Mouse (Mus musculus) embryonic facial prominence, embryonic 11.5 days (tissue): ENCODE results near the gene Lrriq4. TPM values are rescaled to one million over a fixed set of nuclear protein-coding genes. Genes with fewer than 3 reads are reported as not detected.

Experiments used
- ATAC-seq: fragments of 200-750 bp; cut with Nextera tagmentation; replicated peaks from 2 replicates; pipeline ENCODE4 v1.8.0; 2017; ENCODE audit warnings: low read depth; ENCODE audit not compliant: insufficient number of reproducible peaks, low FRiP score, low TSS enrichment
- DNase-seq: peaks from one replicate; pipeline ENCODE4 v3.0.0-alpha.2; 2015; ENCODE audit warnings: low spot score
- H3K27ac ChIP-seq: fragments of 300-500 bp; sonication (generic); replicated peaks from 2 replicates; pipeline ENCODE4 v1.5.1; 2014; ENCODE audit warnings: mild to moderate bottlenecking, low read depth, low read length, control low read depth
- H3K27me3 ChIP-seq: fragments of 300-500 bp; sonication (generic); 2 replicates; pipeline ENCODE4 v1.6.1; 2014; ENCODE audit warnings: mild to moderate bottlenecking, low read length, moderate library complexity, mixed read lengths; ENCODE audit not compliant: control insufficient read depth, insufficient read depth
- H3K36me3 ChIP-seq: fragments of 300-500 bp; sonication (generic); replicated peaks from 2 replicates; pipeline ENCODE4 v1.6.1; 2014; ENCODE audit warnings: low read depth, mild to moderate bottlenecking, low read length, moderate library complexity, mixed read lengths; ENCODE audit not compliant: control insufficient read depth, insufficient read depth
- H3K4me1 ChIP-seq: fragments of 300-500 bp; sonication (generic); 2 replicates; pipeline ENCODE4 v1.6.1; 2014; ENCODE audit warnings: low read length, mixed read lengths; ENCODE audit not compliant: control insufficient read depth, insufficient read depth
- H3K4me2 ChIP-seq: fragments of 300-500 bp; sonication (generic); 2 replicates; pipeline ENCODE4 v1.6.1; 2014; ENCODE audit warnings: low read depth, mild to moderate bottlenecking, control low read depth, low read length, moderate library complexity
- H3K4me3 ChIP-seq: fragments of 300-500 bp; sonication (generic); 2 replicates; pipeline ENCODE4 v1.5.1; 2014; ENCODE audit warnings: low read depth, low read length, control low read depth
- H3K9ac ChIP-seq: fragments of 300-500 bp; sonication (generic); replicated peaks from 2 replicates; pipeline ENCODE4 v1.6.1; 2014; ENCODE audit warnings: mild to moderate bottlenecking, control low read depth, low read length
- H3K9me3 ChIP-seq: fragments of 300-500 bp; sonication (generic); replicated peaks from 2 replicates; pipeline ENCODE4 v1.6.1; 2016; ENCODE audit warnings: mild to moderate bottlenecking, low read length, inconsistent platforms, mixed read lengths; ENCODE audit not compliant: control insufficient read depth
- WGBS: fragments of 180-500 bp; shearing (Covaris S2); extraction: QIAGEN DNeasy Blood & Tissue Kit; methylation state at CpG from one replicate; pipeline ENCODE4 v1.1.7; 2014; 5-methylcytosine and 5-hydroxymethylcytosine counted together
- polyA plus RNA-seq: library from polyadenylated mRNA; unstranded; fragments of >200 nt; fragmentation: Nextera tagmentation; extraction: Ambion mirVana; gene quantifications from 2 replicates; pipeline ENCODE4 v1.2.1, GENCODE M21; 2014

Lrriq4 gene
- polyA plus RNA-seq, 1 experiment from 2014 or later, result not detected

DNA sequence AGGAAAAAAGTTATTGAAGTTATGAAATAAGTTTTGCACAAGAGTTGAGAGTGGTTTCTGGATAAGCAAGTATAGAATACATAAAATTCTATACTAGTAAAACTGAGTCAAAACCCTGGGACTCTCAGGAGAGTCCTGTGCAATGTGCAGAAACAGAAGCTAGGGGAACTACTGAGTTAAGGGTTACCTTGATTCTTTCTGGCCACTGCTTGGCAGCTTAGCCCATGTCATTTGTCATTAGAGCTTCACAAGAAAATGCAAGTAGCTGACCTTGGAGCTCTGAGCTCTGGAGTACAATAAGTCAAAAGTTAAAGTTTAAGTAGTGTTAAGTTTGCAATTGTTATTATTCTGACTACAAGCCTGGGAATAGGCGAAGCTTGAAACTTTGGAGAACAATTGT lies 69.0 kb downstream of the Lrriq4 start:
- ATAC-seq (no peak), DNase-seq (no peak)
- Histone ChIP-seq H3K4me2 (no peak overlapping the region), H3K27me3 (no peaks in the 10 kb centered on the region), H3K4me1 (no peaks in the 10 kb centered on the region), H3K27ac (no peak overlapping the region), H3K36me3 (no peaks in the 10 kb centered on the region), H3K9me3 (no peaks in the 10 kb centered on the region), H3K9ac (no peak overlapping the region), H3K4me3 (no peak overlapping the region)
- 82% methylated on average over 1 of the region's 1 CpGs for whole genome bisulfite sequencing

DNA sequence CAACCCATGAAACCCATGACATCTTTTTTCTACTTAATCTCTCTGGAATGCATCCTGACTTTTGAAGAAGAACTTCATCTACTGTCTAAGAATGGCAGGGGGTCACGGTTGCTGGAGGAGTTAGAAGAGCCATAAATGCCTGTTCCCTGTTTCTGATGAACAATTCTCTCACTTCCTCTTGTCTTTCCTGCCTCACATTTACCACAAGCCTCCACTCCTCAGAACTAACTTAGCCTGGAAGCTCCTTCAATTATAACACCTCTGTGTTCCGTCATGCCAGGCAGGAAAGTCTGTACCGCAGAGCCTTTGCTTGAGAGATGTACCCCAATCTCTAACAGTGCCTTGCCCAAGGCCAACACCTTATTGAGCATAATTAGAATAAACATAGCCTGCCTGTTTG lies 74.3 kb downstream of the Lrriq4 start:
- Histone ChIP-seq H3K4me2 (no peak overlapping the region), H3K4me1 (no peaks in the 10 kb centered on the region), H3K9me3 (no peaks in the 10 kb centered on the region), H3K9ac (no peak overlapping the region), H3K27me3 (no peaks in the 10 kb centered on the region), H3K4me3 (no peak overlapping the region), H3K36me3 (no peaks in the 10 kb centered on the region), H3K27ac (no peak overlapping the region)
- DNase-seq (no peak), ATAC-seq (no peak)
- 90% methylated on average over 3 of the region's 3 CpGs for WGBS

Other genes with a start within 250 kb of the Lrriq4 start
- 46.3 and 48.4 TPM in 2 replicates for gene Mecom, start 96.5 kb upstream of the Lrriq4 start, polyA plus RNA-seq
- gene Actrt3, start 44.6 kb upstream of the Lrriq4 start, polyA plus RNA-seq, result 0.10 and 0.24 TPM in 2 replicates
- gene Mynn, start 42.4 kb upstream of the Lrriq4 start, polyA plus RNA-seq, result 38.7 and 41.6 TPM in 2 replicates
- gene Lrrc34, start 3.4 kb downstream of the Lrriq4 start, polyA plus RNA-seq, result 2.6 and 2.7 TPM in 2 replicates
- gene Lrrc31, start 55.3 kb downstream of the Lrriq4 start, polyA plus RNA-seq, result not detected in 2 replicates
- not detected in 2 replicates for gene Samd7, start 101.8 kb downstream of the Lrriq4 start, polyA plus RNA-seq
- 64.7 and 68.2 TPM in 2 replicates for gene Sec62, start 148.4 kb downstream of the Lrriq4 start, polyA plus RNA-seq
- gene Gpr160, start 211.4 kb downstream of the Lrriq4 start, polyA plus RNA-seq, result 1.7 and 3.2 TPM in 2 replicates